Mouse (Mus musculus) hindbrain, embryonic 13.5 days (tissue): ENCODE data around the gene Cep57l1. TPM values are rescaled to one million over a fixed set of nuclear protein-coding genes. Genes with fewer than 3 reads are reported as not detected.

Experiments used
- ATAC-seq: fragments of 200-750 bp; cut with Nextera tagmentation; 2 replicates; pipeline ENCODE4 v1.8.0; 2017; ENCODE audit warnings: moderate TSS enrichment; ENCODE audit not compliant: low FRiP score
- H3K27ac ChIP-seq: fragments of 300-500 bp; sonication (generic); 2 replicates; pipeline ENCODE4 v1.5.1; 2015; ENCODE audit warnings: inconsistent platforms, mild to moderate bottlenecking, moderate library complexity
- H3K27me3 ChIP-seq: fragments of 300-500 bp; sonication (generic); 2 replicates; pipeline ENCODE4 v1.6.1; 2015; ENCODE audit warnings: mild to moderate bottlenecking, inconsistent platforms
- H3K36me3 ChIP-seq: fragments of 300-500 bp; sonication (generic); 2 replicates; pipeline ENCODE4 v1.6.1; 2015; ENCODE audit warnings: mild to moderate bottlenecking, inconsistent platforms
- H3K4me1 ChIP-seq: fragments of 300-500 bp; sonication (generic); replicated peaks from 2 replicates; pipeline ENCODE4 v1.6.1; 2015; ENCODE audit warnings: inconsistent platforms
- H3K4me2 ChIP-seq: fragments of 300-500 bp; sonication (generic); 2 replicates; pipeline ENCODE4 v1.6.1; 2015; ENCODE audit warnings: inconsistent platforms, mild to moderate bottlenecking, moderate library complexity
- H3K4me3 ChIP-seq: fragments of 300-500 bp; sonication (generic); 2 replicates; pipeline ENCODE4 v1.5.1; 2015; ENCODE audit warnings: mild to moderate bottlenecking, inconsistent platforms
- H3K9ac ChIP-seq: fragments of 300-500 bp; sonication (generic); 2 replicates; pipeline ENCODE4 v1.6.1; 2015; ENCODE audit warnings: mild to moderate bottlenecking, inconsistent platforms
- H3K9me3 ChIP-seq: fragments of 300-500 bp; sonication (generic); 2 replicates; pipeline ENCODE4 v1.6.1; 2016; ENCODE audit warnings: inconsistent platforms
- WGBS: fragments of 180-500 bp; shearing (Covaris S2); methylation state at CpG from one replicate; pipeline ENCODE4 v1.1.7; 2015; 5-methylcytosine and 5-hydroxymethylcytosine counted together
- polyA plus RNA-seq: library from polyadenylated mRNA; unstranded; fragments of >200 nt; fragmentation: Nextera tagmentation; extraction: Ambion mirVana; gene quantifications from 2 replicates; pipeline ENCODE4 v1.2.1, GENCODE M21; 2015

The Cep57l1 gene
- polyA plus RNA-seq = 14.4 and 16.2 TPM in 2 replicates

DNA sequence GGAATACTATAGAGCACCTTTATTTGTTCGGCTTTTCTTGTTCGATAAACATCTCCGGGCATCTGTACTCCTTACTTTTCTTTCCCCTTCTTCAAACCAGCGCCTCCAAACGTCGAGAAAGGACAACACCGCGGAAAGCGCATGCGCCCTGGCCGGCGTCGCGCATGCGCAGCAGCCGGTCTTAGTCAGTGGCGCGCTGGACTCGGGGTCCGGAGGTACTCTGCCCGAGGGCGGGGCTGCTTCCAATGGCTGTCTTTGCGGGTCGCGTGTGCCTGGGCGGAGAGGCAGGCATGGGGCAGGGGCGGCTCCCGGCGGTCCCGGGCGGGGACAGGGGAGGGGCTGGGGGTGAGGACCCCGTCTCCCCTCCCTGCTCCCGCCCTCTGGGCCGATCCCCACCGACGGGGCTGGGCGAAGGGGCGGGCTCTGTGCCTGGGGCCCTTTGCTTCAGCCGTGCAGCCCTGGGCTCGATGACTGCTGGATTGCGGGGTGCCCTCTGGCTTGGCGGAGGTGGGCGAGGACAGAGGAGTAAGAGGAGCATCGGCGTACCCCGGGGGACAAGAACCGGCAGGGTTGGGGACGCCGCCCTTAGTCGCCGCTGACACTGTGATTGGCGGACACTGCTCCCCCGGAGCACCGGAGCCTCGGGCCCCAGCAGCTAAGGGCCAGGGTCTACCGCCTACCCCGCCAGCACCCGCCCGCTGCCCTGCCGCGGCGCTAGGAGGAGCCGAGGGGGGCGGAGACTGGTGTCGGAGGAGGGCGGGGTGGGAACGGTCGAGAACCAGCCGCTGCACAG lies at the start of gene Cep57l1, which contains the start of gene Sesn1:
Gene Cep57l1 (minus strand): TSS at position 101 of the 793 bp plus-strand sequence.
Gene Sesn1 (plus strand): TSS at position 165 of the 793 bp plus-strand sequence.
- Histone ChIP-seq H3K9me3 (no peaks in the 10 kb centered on the region), H3K36me3 (no peaks in the 10 kb centered on the region), H3K27ac (peak within 1 kb of the TSS; percentile 95), H3K27me3 (no peaks in the 10 kb centered on the region), H3K4me2 (peak within 1 kb of the TSS; percentile 81), H3K4me3 (peak within 1 kb of the TSS; percentile 82), H3K9ac (peak within 1 kb of the TSS; percentile 88), H3K4me1 (peaks cover 40% of the 10 kb centered on the region)
- WGBS = under 1% methylated on average over 59 of the region's 69 CpGs
- ATAC-seq = peak; percentile 96

- no peak overlapping the region for H3K9ac ChIP-seq
- peaks cover 4% of the 10 kb centered on the region; the same call in 1 of the 2 replicates for H3K36me3 ChIP-seq
- no peaks in the 10 kb centered on the region for H3K27me3 ChIP-seq
- no peaks in the 10 kb centered on the region for H3K4me1 ChIP-seq
- no peak overlapping the region for H3K4me2 ChIP-seq
- 97% methylated on average over 2 of the region's 2 CpGs for WGBS
- H3K9me3 ChIP-seq = no peaks in the 10 kb centered on the region
- no peak overlapping the region for H3K27ac ChIP-seq
- no peak overlapping the region for H3K4me3 ChIP-seq
- ATAC-seq = no peak
Observed at GRCm38 (mm10) chr10:41848721-41849120, 39.0 kb upstream of the Cep57l1 start.

DNA sequence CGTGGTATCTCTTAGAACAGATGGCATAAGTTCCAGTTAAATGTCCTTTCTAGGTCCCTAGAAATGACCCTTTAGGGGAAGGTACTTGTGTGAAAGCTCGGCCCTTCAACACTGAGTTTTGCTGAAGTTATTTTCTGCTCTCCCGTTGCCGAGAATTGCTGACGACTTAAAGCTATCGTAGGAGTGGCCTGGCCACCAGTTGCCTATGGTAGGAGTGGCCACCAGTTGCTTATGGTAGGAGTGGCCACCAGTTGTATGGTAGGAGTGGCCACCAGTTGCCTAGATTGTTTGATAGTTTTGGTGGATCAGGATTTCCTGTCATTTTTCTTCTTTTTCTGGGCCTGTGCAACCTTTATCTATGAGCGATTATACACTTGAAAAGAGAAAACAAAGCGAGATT lies 38.1 kb upstream of the Cep57l1 start:
- Histone ChIP-seq H3K27me3 (no peaks in the 10 kb centered on the region), H3K4me3 (no peak overlapping the region), H3K4me1 (no peaks in the 10 kb centered on the region), H3K27ac (no peak overlapping the region), H3K9ac (no peak overlapping the region), H3K36me3 (peaks cover 4% of the 10 kb centered on the region; the same call in 1 of the 2 replicates), H3K4me2 (no peak overlapping the region), H3K9me3 (no peaks in the 10 kb centered on the region)
- WGBS = 98% methylated on average over 8 of the region's 8 CpGs
- ATAC-seq = no peak

- Histone ChIP-seq H3K36me3 (no peaks in the 10 kb centered on the region), H3K4me3 (no peak overlapping the region), H3K4me2 (no peak overlapping the region), H3K27ac (no peak overlapping the region), H3K9ac (no peak overlapping the region), H3K9me3 (no peaks in the 10 kb centered on the region), H3K27me3 (no peaks in the 10 kb centered on the region), H3K4me1 (no peaks in the 10 kb centered on the region)
- 83% methylated on average over 4 of the region's 4 CpGs for WGBS
- ATAC-seq = no peak
Observed at GRCm38 (mm10) chr10:41838911-41839310, 29.2 kb upstream of the Cep57l1 start.

DNA sequence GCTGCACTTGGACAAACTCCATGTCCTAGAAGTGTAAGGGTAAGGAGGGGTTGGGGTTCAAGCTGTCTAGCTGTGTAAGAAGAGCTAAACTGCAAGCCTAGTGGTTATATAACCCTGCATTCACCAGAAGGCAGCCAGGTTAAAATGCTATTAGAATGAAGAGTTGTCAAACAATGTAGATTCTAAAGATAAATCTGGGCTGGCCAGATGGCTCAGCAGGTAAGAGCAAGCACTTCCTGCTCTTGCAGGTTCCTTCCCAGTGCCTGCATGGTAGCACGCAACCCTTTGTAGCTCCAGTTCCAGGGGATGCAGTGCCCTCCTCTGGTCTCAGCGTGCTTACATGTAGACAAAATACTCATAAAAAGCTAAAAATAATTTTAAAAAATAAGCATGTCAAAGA lies 24.5 kb upstream of the Cep57l1 start:
- Histone ChIP-seq H3K36me3 (no peaks in the 10 kb centered on the region), H3K4me3 (no peak overlapping the region), H3K27me3 (no peaks in the 10 kb centered on the region), H3K9me3 (no peaks in the 10 kb centered on the region), H3K4me2 (no peak overlapping the region), H3K27ac (no peak overlapping the region), H3K4me1 (no peaks in the 10 kb centered on the region), H3K9ac (no peak overlapping the region)
- WGBS = 91% methylated on average over 2 of the region's 2 CpGs
- no peak for ATAC-seq

- no peaks in the 10 kb centered on the region for H3K9me3 ChIP-seq
- H3K4me1 ChIP-seq = no peaks in the 10 kb centered on the region
- H3K27ac ChIP-seq = no peak overlapping the region
- no peaks in the 10 kb centered on the region for H3K27me3 ChIP-seq
- H3K4me2 ChIP-seq = no peak overlapping the region
- no peak overlapping the region for H3K4me3 ChIP-seq
- H3K36me3 ChIP-seq = no peaks in the 10 kb centered on the region
- 77% methylated on average over 6 of the region's 6 CpGs for WGBS
- ATAC-seq = no peak
- no peak overlapping the region for H3K9ac ChIP-seq
Observed at GRCm38 (mm10) chr10:41832191-41832590, 22.5 kb upstream of the Cep57l1 start.

DNA sequence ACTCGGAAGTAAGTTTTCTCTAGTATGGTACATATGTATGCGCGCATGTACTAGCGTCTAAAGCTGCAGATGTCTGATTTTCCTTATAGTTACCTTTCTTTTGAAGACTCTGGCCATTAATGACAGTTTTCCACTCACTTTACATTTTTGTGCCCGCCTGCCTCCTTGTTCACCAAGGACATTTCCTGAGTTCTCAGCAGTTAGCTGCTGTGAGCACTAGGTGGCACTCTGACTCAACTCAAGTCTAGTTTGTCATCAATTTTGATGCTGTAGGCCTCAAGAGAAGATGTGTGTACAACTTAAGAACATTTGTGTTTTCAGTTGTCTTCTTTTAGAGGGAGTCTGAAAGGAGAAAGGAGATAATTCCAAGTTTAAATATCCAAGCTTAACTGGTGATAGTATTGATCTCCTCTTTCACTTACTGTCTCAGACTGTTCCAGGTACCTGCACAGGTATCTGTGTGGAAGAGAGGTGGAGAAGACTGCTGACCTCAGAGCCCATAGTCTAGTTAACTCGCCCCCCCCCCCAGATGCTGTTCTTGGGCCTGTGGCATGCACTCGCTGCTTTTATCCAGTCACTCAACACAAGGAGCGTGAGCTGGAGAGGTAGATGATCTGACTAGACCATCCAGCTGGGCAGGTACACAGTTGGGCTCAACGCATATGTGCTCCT lies 21.3 kb upstream of the Cep57l1 start:
- 53% methylated on average over 9 of the region's 9 CpGs for WGBS
- H3K4me3 ChIP-seq = no peak overlapping the region
- no peak overlapping the region for H3K9ac ChIP-seq
- no peaks in the 10 kb centered on the region for H3K4me1 ChIP-seq
- H3K27me3 ChIP-seq = no peaks in the 10 kb centered on the region
- H3K9me3 ChIP-seq = no peaks in the 10 kb centered on the region
- H3K27ac ChIP-seq = no peak overlapping the region
- ATAC-seq = peak; percentile 49; the same call in 1 of the 2 replicates
- H3K36me3 ChIP-seq = no peaks in the 10 kb centered on the region
- no peak overlapping the region for H3K4me2 ChIP-seq

GRCm38 (mm10) chr10:41830445-41830844 lies 20.8 kb upstream of the Cep57l1 start:
- Histone ChIP-seq H3K36me3 (no peaks in the 10 kb centered on the region), H3K4me3 (no peak overlapping the region), H3K4me1 (no peaks in the 10 kb centered on the region), H3K27me3 (no peaks in the 10 kb centered on the region), H3K4me2 (no peak overlapping the region), H3K9me3 (no peaks in the 10 kb centered on the region), H3K27ac (no peak overlapping the region), H3K9ac (no peak overlapping the region)
- 66% methylated on average over 4 of the region's 4 CpGs for WGBS
- no peak for ATAC-seq

DNA sequence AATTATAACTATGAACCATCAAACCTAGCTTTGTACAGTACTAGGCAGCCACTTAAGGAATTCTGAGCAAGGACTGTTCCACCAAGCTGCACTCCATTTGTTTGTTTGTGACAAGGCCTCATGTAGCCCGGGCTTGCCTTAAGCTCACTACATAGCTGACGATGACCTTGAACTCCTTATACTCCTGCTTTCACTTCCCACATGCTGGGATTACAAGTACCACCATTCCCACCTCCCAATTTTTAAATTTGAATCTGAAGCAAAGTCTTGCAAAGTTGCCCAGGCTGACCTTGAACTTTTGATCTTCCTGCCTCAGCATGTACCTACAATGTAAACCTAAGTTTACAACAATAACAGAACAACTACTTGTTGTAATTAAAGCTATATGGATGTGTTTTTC lies 20.3 kb upstream of the Cep57l1 start:
- no peak for ATAC-seq
- no peaks in the 10 kb centered on the region for H3K36me3 ChIP-seq
- H3K4me2 ChIP-seq = no peak overlapping the region
- no peaks in the 10 kb centered on the region for H3K27me3 ChIP-seq
- 89% methylated on average over 2 of the region's 2 CpGs for WGBS
- H3K9ac ChIP-seq = no peak overlapping the region
- H3K4me3 ChIP-seq = no peak overlapping the region
- no peak overlapping the region for H3K27ac ChIP-seq
- H3K9me3 ChIP-seq = no peaks in the 10 kb centered on the region
- H3K4me1 ChIP-seq = no peaks in the 10 kb centered on the region

DNA sequence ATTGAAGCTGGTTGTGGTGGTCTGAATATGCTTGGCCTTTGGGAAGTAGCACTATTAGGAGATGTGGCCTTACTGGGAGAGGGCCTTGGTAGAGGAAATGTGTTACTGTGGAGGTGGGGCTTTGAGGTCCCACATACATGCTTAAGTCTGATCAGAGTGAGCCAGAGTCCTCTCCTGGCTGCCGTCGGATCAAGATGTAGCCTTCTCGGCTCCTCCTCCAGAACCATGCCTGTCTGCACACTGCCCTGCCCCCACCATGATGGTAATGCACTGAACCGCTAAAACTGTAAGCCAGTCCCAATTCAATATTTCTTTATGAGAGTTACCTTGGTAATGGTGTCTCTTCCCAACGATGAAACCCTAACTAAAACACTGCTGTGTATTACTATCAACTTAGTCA lies 19.5 kb upstream of the Cep57l1 start:
- H3K9me3 ChIP-seq = no peaks in the 10 kb centered on the region
- H3K4me3 ChIP-seq = no peak overlapping the region
- no peak overlapping the region for H3K27ac ChIP-seq
- H3K36me3 ChIP-seq = no peaks in the 10 kb centered on the region
- H3K27me3 ChIP-seq = no peaks in the 10 kb centered on the region
- ATAC-seq = no peak
- H3K9ac ChIP-seq = no peak overlapping the region
- no peak overlapping the region for H3K4me2 ChIP-seq
- no peaks in the 10 kb centered on the region for H3K4me1 ChIP-seq
- WGBS = 81% methylated on average over 5 of the region's 5 CpGs

DNA sequence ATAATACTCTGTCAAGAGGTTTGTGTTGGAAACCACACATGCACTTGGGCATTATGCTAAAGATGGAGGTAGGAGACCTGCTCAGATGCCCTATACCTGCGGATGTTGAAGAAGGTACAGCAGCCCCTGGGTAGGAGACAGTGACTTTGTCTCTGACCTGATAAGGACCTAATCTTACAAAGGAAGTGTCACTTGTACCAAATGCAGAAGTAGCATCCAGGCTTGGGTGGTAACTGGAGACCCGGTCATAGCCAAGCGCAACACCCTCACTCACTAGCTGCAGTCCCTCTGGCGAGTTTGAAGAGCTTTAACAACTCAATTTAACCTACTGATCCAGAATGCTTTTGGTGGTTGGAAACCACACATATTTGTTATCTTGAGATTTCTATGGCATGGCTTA lies 18.1 kb upstream of the Cep57l1 start:
- H3K4me2 ChIP-seq = no peak overlapping the region
- 87% methylated on average over 4 of the region's 4 CpGs for WGBS
- H3K36me3 ChIP-seq = no peaks in the 10 kb centered on the region
- H3K4me3 ChIP-seq = no peak overlapping the region
- H3K9ac ChIP-seq = no peak overlapping the region
- no peak for ATAC-seq
- H3K4me1 ChIP-seq = no peaks in the 10 kb centered on the region
- no peaks in the 10 kb centered on the region for H3K9me3 ChIP-seq
- no peak overlapping the region for H3K27ac ChIP-seq
- H3K27me3 ChIP-seq = no peaks in the 10 kb centered on the region

- no peaks in the 10 kb centered on the region for H3K36me3 ChIP-seq
- H3K4me3 ChIP-seq = no peak overlapping the region
- H3K4me2 ChIP-seq = no peak overlapping the region
- no peak overlapping the region for H3K9ac ChIP-seq
- no peaks in the 10 kb centered on the region for H3K4me1 ChIP-seq
- no peaks in the 10 kb centered on the region for H3K9me3 ChIP-seq
- H3K27me3 ChIP-seq = no peaks in the 10 kb centered on the region
- 95% methylated on average over 6 of the region's 6 CpGs for WGBS
- no peak for ATAC-seq
- no peak overlapping the region for H3K27ac ChIP-seq
Observed at GRCm38 (mm10) chr10:41826526-41827116, 16.9 kb upstream of the Cep57l1 start.
